In the genomic region with DNA sequence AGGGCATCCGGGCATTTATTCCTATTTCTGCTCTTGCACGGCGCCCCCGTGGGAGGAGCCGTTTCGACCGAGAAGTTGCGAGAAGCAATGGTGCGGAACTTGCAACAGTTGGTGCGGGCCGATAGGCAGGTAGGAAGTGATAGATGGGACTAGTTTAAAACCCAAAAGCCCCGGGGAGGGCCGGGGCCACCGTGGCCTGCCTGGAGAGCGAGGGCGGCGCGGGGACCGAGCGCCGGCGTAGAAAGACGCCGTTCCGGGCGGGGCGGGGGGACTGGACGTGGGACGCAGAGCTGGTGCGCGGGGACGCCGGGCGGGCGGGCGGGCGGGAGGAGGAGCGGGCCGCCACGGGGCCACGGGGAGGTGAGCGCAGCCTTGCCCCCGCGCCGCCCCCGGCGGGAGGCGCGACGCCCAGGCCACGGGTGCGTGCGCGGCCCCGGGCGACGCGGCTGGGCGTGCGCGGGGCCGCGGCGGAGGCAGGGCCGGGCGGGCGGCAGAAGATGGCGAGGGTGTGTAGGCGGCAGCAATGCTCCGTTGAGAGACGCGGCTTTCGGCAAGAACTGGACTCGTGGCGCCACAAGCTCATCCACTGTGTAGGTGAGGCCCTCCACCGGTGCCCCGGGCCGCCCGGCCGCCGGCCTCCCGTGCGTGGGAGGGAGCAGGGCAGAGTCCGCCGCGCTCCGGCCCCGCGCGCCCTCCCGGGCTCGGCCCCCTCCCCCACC, we compare ENCODE assay signal across 8 mouse cellular contexts. TPM values are rescaled to one million over a fixed set of nuclear protein-coding genes. Genes with fewer than 3 reads are reported as not detected.
DNase-seq lines count a peak whose midpoint lies in the region; ATAC-seq lines count a peak whose summit lies in the region.

A gene (plus strand): TSS at position 448 of the 719 bp plus-strand sequence.

- H3K36me3 ChIP-seq in hindbrain, embryonic 12.5 days, result no peaks in the 10 kb centered on the region

- H3K4me3 ChIP-seq in hindbrain, embryonic 12.5 days, result peak within 1 kb of the TSS; percentile 89

- H3K4me1 ChIP-seq in hindbrain, embryonic 12.5 days, result peaks cover 25% of the 10 kb centered on the region

- H3K9me3 ChIP-seq in hindbrain, embryonic 12.5 days (replicated peaks), result no peaks in the 10 kb centered on the region

- ATAC-seq in hindbrain, embryonic 12.5 days (ENCODE audit: low FRiP score), result peak; percentile 90

- under 1% methylated on average over 75 of the region's 92 CpGs for WGBS in hindbrain, embryonic 12.5 days

- DNase-seq in NIH3T3 (ENCODE audit: low read depth), result peak; percentile 93
- DNase-seq in cerebellum, adult 9-11 months, result peak; percentile 90
- peak; percentile 69 to 81 for DNase-seq in frontal cortex, postnatal 10 days (ENCODE audit: low spot score in 2 of 2)
- peak; percentile 67 to 88 for DNase-seq in layer of hippocampus, postnatal 25 days (ENCODE audit: extremely low spot score in 1 of 2, low spot score in 1 of 2)
- peak; percentile 82 for DNase-seq in lung, postnatal 14 days
- peak; percentile 81 for DNase-seq in retina, adult 2 months (ENCODE audit: low read depth, low spot score)
- DNase-seq in thymus, postnatal 25 days, result peak; percentile 87

- H3K27me3 ChIP-seq in hindbrain, embryonic 12.5 days, result 0 out of 2 replicates have a peak, but pooled peaks cover 3% of the 10 kb centered on the region

- H3K4me2 ChIP-seq in hindbrain, embryonic 12.5 days (replicated peaks), result peak within 1 kb of the TSS; percentile 65

- H3K9ac ChIP-seq in hindbrain, embryonic 12.5 days, result peak within 1 kb of the TSS; percentile 95

- H3K27ac ChIP-seq in hindbrain, embryonic 12.5 days, result peak within 1 kb of the TSS; percentile 99

RNA-seq across cellular contexts. Expression of the gene that starts here (rescaled TPM):
- polyA plus RNA-seq in hindbrain, embryonic 12.5 days (2016; fragmentation: Nextera tagmentation; extraction: Ambion mirVana), result 37.2 and 40.5 TPM in 2 replicates
- 10 to 100 TPM; 16.2 to 19.0 TPM for total RNA-seq in layer of hippocampus, postnatal 25 days (2021)

Comparison
In these comparisons a context has a peak if more than half of its experiments do, and no peak if none do; other contexts are left out.
1. Peak in every context shown above with its lines: DNase-seq, ATAC-seq, H3K4me3 ChIP-seq and H3K27ac ChIP-seq.